Mouse (Mus musculus): Measurements from ENCODE around the gene Shtn1.
A peak's percentile ranks its signal among the peaks of the same experiment; 100 is the strongest.

Gene Shtn1

DNA sequence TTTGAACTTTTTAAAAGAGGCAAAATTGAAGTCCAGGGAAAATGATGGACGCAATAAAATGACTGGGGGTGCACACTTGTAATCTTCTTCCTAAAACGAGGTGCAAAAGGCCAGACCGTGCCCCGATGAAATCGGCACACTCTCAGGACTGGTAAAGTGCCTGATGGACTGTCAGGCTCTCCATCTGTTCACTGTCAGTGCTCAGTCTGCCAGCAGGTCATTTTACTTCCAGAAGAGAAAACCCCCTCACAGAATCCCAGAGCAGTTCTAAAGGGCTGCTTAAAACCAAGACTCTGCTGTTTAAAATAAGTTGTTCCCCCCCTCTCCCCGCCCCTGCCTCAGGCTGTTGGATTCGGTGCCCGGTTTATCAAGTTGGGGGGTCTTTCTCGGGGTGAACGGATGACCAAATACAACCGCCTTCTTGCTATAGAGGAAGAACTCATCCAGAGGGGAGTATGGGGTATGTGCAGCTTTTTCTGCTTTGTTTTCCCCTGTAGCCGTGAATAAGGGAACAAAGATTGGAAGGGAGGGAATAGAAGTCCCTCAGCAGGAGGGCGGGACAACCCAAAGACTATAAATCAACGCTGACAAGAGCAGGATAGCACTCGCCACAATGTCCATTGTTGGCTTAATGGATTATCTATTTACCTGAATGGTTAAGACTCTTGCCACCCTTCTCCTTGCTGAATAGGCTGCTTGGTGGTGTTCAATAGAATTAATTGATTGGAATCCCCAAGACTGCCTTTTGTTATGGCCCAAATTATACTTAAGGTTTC is 107.0 kb downstream of the Shtn1 start:
- DNase-seq (ENCODE audit: low spot score) = peak; percentile 70

DNA sequence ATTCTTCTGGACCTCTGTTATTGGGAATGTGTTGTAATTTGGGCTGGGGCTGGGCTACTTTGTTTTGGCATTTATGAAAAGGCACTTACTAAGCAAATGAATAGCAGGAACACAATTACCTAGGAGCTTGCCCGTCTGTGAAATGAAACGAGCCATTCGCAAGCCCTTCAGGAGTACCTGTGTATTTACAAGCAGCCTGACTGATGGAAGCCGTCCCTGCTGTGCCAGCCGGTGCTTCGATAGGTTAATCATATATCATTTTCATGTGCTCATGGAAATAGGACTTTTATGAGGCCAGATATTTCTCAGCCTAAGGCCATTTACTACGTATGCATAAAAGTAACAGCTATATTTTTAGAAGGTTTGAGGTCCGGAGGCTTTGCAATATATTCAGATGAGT is 112.9 kb downstream of the Shtn1 start:
- no peak for DNase-seq (ENCODE audit: low spot score)

- DNase-seq (ENCODE audit: low spot score) = no peak
These were observed 121.1 kb downstream of the Shtn1 start for GRCm38 (mm10) chr19:58954779-58955178.

DNA sequence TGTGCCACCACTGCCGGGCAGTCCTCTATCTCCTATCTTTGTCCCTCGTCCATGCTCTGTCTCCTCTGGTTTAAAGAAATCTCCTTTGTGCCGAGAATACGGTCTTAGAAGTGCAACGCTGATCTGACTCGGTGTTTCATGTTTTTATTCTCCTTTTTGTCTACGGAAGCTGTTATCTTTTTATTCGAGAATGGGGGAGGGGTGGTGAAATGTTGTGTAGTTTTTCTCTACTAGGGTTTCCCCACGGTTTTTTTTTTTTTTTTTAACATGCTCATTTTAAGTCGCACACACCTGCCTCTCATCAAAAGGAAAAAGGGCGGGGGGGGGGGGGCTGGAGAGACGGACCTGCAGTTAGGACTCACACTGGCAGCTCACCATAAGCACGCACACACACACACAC is 123.7 kb downstream of the Shtn1 start:
- DNase-seq (ENCODE audit: low spot score) = no peak

- no peak for DNase-seq (ENCODE audit: low spot score)
These were observed 124.4 kb downstream of the Shtn1 start for GRCm38 (mm10) chr19:58951521-58951920.

GRCm38 (mm10) chr19:58945959-58946358 is 129.9 kb downstream of the Shtn1 start:
- no peak for DNase-seq (ENCODE audit: low spot score)

- DNase-seq (ENCODE audit: low spot score) = peak; percentile 98
These were observed 132.8 kb downstream of the Shtn1 start, which contains the start of the genes Eno4 and Hspa12a for GRCm38 (mm10) chr19:58942841-58943828. Gene Eno4 (plus strand): TSS chr19:58943425. Gene Hspa12a (minus strand): TSS chr19:58943654.

DNA sequence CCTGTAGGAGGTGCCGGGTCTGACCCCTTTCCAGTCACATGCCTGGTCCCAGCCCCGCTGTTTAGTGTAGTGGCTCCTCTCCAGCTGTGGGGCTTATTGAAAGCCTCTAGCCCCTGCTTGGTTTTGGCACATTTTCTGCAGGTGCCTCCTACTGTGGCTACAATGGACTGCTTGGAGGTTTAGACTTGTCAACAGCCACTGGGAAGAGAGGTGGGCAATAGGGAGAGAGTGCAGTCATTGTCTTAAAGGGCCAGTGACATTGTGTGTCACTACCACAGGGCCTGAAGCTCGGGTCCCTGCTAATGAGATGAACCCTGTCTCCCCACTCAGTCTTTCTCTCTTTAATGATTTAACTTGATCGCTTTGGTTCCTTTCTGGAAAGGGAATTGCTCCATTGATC is 142.8 kb downstream of the Shtn1 start:
- DNase-seq (ENCODE audit: low spot score) = peak; percentile 22

DNA sequence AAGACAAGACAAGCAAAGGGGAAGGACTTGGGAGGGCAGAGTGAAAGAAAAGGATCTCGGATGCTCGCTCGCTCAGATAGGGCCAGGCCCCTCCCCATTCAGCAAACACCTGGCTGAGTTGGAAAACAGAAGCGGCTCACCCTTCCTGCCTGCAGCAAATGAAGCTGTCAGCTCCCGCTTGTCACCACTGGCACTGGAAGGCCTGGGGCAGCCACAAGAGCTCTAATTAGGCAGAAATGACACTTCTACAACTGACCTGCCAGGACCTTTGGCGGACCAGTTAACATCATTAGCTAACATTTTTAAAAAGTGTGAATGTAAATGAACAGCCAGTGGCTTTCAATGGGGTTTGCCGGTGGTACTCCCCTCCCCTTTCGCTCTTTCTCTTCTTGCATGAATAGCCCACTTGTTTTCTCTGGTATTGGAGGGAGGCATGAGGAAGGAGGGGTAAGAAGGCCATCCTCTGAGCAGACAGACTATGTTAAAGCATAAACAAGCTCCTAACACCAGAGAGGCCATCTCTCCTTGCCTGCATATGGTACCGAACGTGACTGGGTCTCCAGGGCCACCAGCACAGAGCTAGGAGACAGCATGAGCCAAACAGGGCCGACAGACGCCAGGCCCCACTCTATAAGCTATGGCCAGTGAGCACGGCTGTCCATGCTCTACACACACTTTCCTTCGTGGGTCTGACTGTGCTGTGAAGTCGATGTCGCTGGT is 144.7 kb downstream of the Shtn1 start:
- DNase-seq (ENCODE audit: low spot score) = peak; percentile 62

Measured in embryo, embryonic 10.5 days (tissue).